Mouse (Mus musculus) olfactory bulb, adult 2 months (tissue): ENCODE measurements around the gene Nckap1.

ENCODE experiments used
- CTCF ChIP-seq: fragments of 200-500 bp; IDR thresholded peaks from 2 replicates; pipeline ENCODE4 v1.5.1; 2012; ENCODE audit warnings: low read depth, mild to moderate bottlenecking, low read length, moderate library complexity; ENCODE audit not compliant: insufficient read depth
- POLR2A ChIP-seq: fragments of 200-500 bp; IDR thresholded peaks from 2 replicates; pipeline ENCODE4 v1.6.1; 2012; ENCODE audit warnings: mild to moderate bottlenecking, low read depth, low read length, moderate library complexity; ENCODE audit not compliant: insufficient read depth

GRCm38 (mm10) chr2:80549704-80550103 lies 31.5 kb downstream of the Nckap1 start:
- no peak for TF ChIP-seq POLR2A
- no peak for TF ChIP-seq CTCF
